Mouse (Mus musculus) urinary bladder, postnatal 4 days (tissue): ENCODE data around the gene Pex19.

ENCODE experiments used
- DNase-seq, 2 experiments: peaks; one replicate each; pipeline ENCODE4 v3.0.0; 2021 to 2022; ENCODE audit warnings: low spot score in 2 of 2

The Pex19 gene

GRCm38 (mm10) chr1:172183056-172183455, 56.5 kb downstream of the Pex19 start:
- DNase-seq: no peak

GRCm38 (mm10) chr1:172183915-172184314, 57.4 kb downstream of the Pex19 start:
- DNase-seq: no peak
